Mouse (Mus musculus) bone marrow macrophage, adult 2 months (primary cell): ENCODE measurements around the gene 4930455H04Rik. TPM values are rescaled to one million over a fixed set of nuclear protein-coding genes. Genes with fewer than 3 reads are reported as not detected.

ENCODE experiments used
- H3K27ac ChIP-seq: 2 replicates; pipeline ENCODE4 v1.5.1; 2012; ENCODE audit warnings: low read depth, low read length; ENCODE audit not compliant: insufficient read depth
- H3K4me1 ChIP-seq: 2 replicates; pipeline ENCODE4 v1.6.1; 2012; ENCODE audit warnings: low read length; ENCODE audit not compliant: control insufficient read depth, insufficient read depth
- H3K4me3 ChIP-seq: 2 replicates; pipeline ENCODE4 v1.5.1; 2012; ENCODE audit warnings: mild to moderate bottlenecking, low read length, moderate library complexity; ENCODE audit not compliant: insufficient read depth
- CTCF ChIP-seq: IDR thresholded peaks from 2 replicates; pipeline ENCODE4 v1.5.1; 2012; ENCODE audit warnings: low read depth, mild to moderate bottlenecking, low read length, moderate library complexity
- POLR2A ChIP-seq: IDR thresholded peaks from 2 replicates; pipeline ENCODE4 v1.6.1; 2012; ENCODE audit warnings: mild to moderate bottlenecking, low read depth, low read length, borderline replicate concordance
- polyA plus RNA-seq: library from polyadenylated mRNA; stranded (reverse); fragments of >200 nt; gene quantifications from 2 replicates; pipeline ENCODE4 v1.2.4, GENCODE M21; 2012; ENCODE audit not compliant: missing spikeins, insufficient read depth, insufficient read length

Gene 4930455H04Rik
- polyA plus RNA-seq, 1 experiment = not detected

DNA sequence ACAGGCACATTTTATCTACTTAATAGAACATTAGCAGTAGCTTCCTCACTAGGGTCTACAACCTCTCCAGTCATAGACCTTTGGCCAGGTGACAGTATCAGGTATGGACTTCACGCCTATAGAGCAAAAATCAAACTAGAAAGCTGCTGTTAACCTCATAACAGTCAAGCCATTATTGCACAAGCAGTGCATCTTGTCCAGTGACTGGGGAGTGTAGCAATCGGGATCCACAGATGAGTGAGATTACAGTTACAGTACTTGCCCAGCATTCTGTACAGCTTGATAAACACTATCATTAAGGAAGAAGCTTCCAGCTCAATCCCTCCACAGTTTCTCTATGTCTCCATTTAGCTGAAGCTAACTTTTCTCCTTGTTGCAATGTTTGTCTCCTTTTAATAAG is 23.1 kb downstream of the 4930455H04Rik start:
- Histone ChIP-seq H3K4me3 (no peak overlapping the region), H3K27ac (no peak overlapping the region), H3K4me1 (no peaks in the 10 kb centered on the region)
- no peak for TF ChIP-seq CTCF
- no peak for TF ChIP-seq POLR2A

DNA sequence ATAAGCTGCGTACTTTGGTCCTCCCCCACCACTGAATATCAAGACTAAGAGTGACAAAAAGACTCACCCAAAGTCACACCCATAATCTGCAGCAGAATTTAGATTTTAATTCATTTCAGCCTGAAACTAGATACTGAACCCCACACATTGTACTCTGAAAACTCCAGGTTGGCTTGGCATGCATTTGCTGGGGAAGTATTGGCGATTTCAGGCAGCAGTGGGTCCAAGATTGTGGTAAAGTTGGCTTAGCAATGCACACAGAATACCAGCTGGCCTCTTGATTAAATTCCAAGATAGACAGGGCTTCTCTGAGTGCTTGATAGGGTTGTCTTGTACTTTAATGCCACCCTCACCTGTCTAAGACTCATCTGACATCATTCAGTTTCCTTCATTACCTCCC is 24.9 kb downstream of the 4930455H04Rik start:
- Histone ChIP-seq H3K4me3 (no peak overlapping the region), H3K4me1 (no peaks in the 10 kb centered on the region), H3K27ac (no peak overlapping the region)
- TF ChIP-seq POLR2A (no peak), CTCF (no peak)

DNA sequence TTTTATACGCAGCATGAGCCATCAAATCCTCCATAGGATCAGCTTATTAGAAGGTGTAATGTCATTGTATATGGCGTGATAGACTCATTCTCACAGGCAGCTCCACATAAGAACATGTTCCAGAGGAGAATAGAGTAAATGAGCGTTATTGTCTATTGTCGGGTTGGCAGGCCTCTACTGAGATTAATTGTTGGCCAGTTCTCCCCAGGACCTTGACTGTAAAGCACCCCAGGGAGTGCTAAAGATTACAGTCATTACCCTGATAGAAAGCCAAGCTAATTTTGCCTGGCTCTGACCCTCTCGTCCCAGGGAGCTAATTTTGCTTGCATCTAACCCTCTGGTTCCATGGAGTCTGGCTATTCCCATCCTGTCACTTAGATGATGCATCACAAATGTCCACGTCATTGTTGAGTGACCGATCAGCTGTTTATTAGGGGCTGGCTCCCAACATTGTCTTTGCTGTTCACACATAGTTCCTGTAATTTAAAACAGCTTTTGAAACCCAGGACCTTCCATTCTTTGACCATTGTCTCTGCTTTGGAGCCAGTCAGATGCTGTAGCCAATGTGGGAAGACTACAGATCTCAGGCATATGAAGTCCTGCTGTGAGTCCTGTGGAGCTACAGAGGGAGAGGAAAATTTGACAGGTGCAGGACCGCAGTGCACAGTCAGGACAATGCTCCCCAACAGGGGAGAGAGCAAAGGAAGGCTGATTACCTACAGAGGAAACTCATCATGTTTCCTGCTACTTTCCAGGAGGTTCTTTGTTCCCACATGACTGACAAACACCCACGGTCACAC is 33.8 kb downstream of the 4930455H04Rik start:
- Histone ChIP-seq H3K4me3 (no peak overlapping the region), H3K27ac (no peak overlapping the region), H3K4me1 (no peaks in the 10 kb centered on the region)
- TF ChIP-seq CTCF (no peak), POLR2A (no peak)

DNA sequence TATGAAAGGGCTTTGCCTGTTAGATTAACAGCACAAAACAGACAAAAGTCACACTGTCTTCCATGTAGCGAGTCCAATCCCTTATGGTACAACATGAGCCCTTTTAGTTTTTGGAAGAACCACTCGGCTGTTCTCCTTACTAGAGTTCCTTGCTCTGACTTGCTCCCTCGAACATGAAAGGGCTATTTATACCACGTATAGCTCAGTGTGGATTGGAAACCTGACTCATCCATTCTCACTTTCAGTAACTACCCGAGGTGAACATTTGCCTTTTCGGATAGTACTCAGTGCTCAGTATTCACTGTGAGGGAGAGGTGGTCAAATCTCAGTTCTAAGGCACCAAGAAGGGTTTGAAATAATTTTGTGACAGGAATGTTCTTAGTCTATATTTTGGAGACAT is 35.3 kb downstream of the 4930455H04Rik start:
- Histone ChIP-seq H3K27ac (no peak overlapping the region), H3K4me3 (no peak overlapping the region), H3K4me1 (no peaks in the 10 kb centered on the region)
- TF ChIP-seq POLR2A = no peak
- TF ChIP-seq CTCF = no peak

DNA sequence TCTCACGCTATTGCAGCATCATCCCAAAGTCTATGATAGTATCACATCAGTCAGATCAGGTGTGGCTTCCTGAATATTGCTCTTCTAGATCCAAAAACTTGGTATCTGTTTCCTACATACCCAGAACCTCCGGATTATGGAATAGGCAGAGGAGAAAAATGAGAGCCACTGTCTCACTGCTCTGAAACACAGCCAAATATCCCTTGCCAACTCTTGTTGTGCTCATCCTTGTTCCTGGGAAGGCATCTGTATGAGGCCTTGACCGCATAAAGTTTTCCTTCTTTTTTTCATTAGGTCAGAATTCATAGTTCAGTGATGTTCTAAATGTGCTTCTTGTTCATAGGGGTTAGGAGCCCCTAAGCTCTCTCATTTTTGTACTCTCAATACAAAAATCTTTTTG is 38.6 kb downstream of the 4930455H04Rik start:
- TF ChIP-seq CTCF = no peak
- no peak for TF ChIP-seq POLR2A
- Histone ChIP-seq H3K27ac (no peak overlapping the region), H3K4me3 (no peak overlapping the region), H3K4me1 (no peaks in the 10 kb centered on the region)

DNA sequence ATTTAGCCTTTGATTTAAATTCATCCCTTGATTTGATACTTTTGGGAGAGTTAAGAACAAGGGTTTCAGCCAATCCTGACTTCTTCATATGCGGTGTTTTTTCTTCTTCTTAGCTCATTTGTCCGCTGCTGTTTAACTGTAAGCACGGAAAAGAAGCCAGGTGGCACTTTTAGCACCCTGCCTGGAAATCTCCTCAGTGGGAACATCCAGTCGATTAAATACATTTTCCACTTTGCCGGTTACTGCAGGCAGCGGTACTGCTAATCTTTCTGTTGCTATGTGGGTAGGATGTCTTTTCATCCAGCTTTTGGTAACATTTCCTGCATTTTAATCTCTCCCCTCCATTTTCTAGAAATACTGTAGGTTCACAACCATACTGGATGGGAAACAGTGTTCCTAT is 39.3 kb downstream of the 4930455H04Rik start:
- TF ChIP-seq POLR2A (no peak), CTCF (no peak)
- Histone ChIP-seq H3K4me1 (no peaks in the 10 kb centered on the region), H3K27ac (no peak overlapping the region), H3K4me3 (no peak overlapping the region)

DNA sequence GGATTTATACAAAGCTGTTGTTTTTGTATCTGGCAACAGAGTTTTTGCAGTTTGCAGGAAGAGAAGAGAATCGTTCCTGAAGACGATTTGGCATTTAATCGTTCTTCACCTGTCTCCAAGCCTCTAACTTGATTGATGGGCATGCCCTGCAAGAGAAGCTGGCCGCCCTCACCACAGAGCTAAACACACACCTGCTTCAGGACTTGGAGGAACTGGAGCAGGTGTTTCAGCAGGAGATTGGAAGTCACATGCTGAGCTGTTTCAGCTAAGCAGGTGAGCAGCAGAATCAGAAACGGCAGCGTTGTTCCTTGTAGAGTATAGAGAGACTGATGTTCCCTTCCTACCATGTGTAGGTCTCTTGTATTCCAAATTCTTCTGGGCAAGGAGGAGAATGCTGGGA is 42.1 kb downstream of the 4930455H04Rik start:
- Histone ChIP-seq H3K4me1 (no peaks in the 10 kb centered on the region), H3K4me3 (no peak overlapping the region), H3K27ac (no peak overlapping the region)
- TF ChIP-seq POLR2A (no peak), CTCF (no peak)

DNA sequence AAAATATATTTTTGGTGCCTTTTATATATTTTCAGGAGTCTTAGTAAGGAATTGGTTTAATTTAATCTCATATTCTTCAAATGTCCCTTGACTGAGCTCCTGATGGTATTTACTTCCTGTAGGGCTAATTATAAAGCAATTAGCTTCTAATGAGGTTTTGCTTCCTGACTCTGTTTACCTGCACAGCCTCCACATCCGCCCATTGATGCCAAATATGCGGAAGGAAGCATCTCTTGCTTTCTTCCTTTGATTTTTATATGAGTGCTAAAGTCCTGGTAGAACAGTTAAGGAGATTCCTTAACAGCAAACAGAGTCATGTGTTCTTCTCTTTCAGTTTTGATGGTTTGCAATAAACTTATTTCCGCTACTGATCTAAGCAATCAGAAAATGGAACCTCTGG is 52.3 kb downstream of the 4930455H04Rik start:
- TF ChIP-seq POLR2A (no peak), CTCF (no peak)
- H3K4me3 ChIP-seq = no peak overlapping the region
- no peaks in the 10 kb centered on the region for H3K4me1 ChIP-seq
- H3K27ac ChIP-seq = no peak overlapping the region

DNA sequence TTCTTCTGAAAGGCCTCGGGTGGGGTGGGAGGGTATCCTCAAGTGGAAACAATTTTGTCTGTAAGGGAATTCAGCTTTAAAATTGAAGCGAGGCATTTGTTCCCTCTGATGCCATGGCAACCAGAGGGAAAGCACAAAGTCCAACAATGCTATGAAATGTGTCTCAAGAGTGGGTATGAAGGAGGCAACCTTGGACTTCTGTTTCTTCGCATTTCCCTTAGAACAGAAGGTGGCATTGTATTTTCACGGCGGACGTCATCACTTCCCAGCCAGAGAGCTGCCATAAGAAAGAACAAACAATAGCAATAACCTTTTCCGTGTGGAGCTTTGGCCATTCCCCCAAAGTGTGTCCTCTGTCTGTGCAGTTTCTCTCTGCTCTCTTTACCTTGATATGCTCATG is 53.8 kb downstream of the 4930455H04Rik start:
- TF ChIP-seq CTCF = no peak
- no peak for TF ChIP-seq POLR2A
- Histone ChIP-seq H3K4me3 (no peak overlapping the region), H3K27ac (no peak overlapping the region), H3K4me1 (no peaks in the 10 kb centered on the region)

DNA sequence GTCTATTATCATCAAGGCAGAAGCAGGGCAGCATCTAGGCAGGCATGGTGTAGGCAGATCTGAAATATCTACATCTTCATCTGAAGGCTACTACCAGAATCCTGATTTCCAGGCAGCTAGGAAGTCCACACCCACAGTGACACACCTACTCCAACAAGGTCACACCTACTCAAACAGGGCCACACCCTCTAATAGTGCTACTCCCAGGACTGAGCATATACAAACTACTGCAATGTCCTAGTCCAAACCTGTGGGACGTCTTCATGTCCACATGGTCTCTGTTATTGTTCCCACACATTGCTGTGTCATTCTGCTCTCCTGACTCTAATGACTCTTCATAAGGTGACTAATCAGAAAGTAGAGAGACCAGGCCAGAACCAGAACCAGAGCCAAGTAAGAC is 56.0 kb downstream of the 4930455H04Rik start:
- no peaks in the 10 kb centered on the region for H3K4me1 ChIP-seq
- no peak for TF ChIP-seq POLR2A
- TF ChIP-seq CTCF = no peak
- H3K4me3 ChIP-seq = no peak overlapping the region
- H3K27ac ChIP-seq = no peak overlapping the region
